Mouse (Mus musculus) CH12.LX (cell line): ENCODE measurements around the gene Fnbp1. TPM values are rescaled to one million over a fixed set of nuclear protein-coding genes. Genes with fewer than 3 reads are reported as not detected.

Experiments
- DNase-seq: peaks from one replicate; pipeline ENCODE4 v3.0.0-alpha.2; 2013; ENCODE audit errors: extremely low read depth
- H3K27ac ChIP-seq: 2 replicates; pipeline ENCODE4 v1.5.1; 2012; ENCODE audit warnings: low read depth, mild to moderate bottlenecking, control low read depth, moderate library complexity; ENCODE audit not compliant: insufficient read depth
- H3K27me3 ChIP-seq: replicated peaks from 2 replicates; pipeline ENCODE3; 2012; ENCODE audit warnings: inconsistent platforms
- H3K36me3 ChIP-seq, 2 experiments: replicated peaks in 1 of 2; 2 replicates each; pipeline versions ENCODE3 to v1.6.1; 2012; ENCODE audit warnings: inconsistent platforms in 1 of 2, low read length in 1 of 2, mild to moderate bottlenecking in 1 of 2, mixed read lengths in 1 of 2, moderate library complexity in 1 of 2; ENCODE audit not compliant: control insufficient read depth in 1 of 2, insufficient read depth in 1 of 2
- H3K4me1 ChIP-seq, 2 experiments: 2 replicates each; pipeline ENCODE4 v1.6.1; 2012; ENCODE audit warnings: inconsistent platforms in 1 of 2, moderate library complexity in 1 of 2; ENCODE audit not compliant: insufficient read depth in 2 of 2, control insufficient read depth in 1 of 2
- H3K4me2 ChIP-seq: 2 replicates; pipeline ENCODE4 v1.6.1; 2012; ENCODE audit warnings: low read depth, mild to moderate bottlenecking, control low read depth; ENCODE audit not compliant: poor library complexity, insufficient read depth, severe bottlenecking
- H3K4me3 ChIP-seq, 3 experiments: fragments of 150-350 bp in 1 of 3; sonication (generic) in 1 of 3; replicated peaks in 1 of 3; 2 replicates each; pipeline versions ENCODE3 to v1.5.1; 2011 to 2012; ENCODE audit warnings: low read depth in 2 of 3, low read length in 2 of 3, mild to moderate bottlenecking in 2 of 3, moderate library complexity in 2 of 3, control low read depth in 1 of 3, improper control_type of control experiment in 1 of 3, inconsistent platforms in 1 of 3, mixed read lengths in 1 of 3; ENCODE audit not compliant: poor library complexity in 1 of 3
- H3K79me2 ChIP-seq: replicated peaks from 2 replicates; pipeline ENCODE4 v1.6.1; 2012; ENCODE audit warnings: mild to moderate bottlenecking, moderate library complexity; ENCODE audit not compliant: control insufficient read depth, poor library complexity, insufficient read depth, severe bottlenecking; ENCODE audit errors: extremely low read depth
- H3K9ac ChIP-seq: 2 replicates; pipeline ENCODE4 v1.6.1; 2012; ENCODE audit warnings: low read depth, mild to moderate bottlenecking, control low read depth, moderate library complexity; ENCODE audit not compliant: insufficient read depth
- H3K9me3 ChIP-seq: replicated peaks from 2 replicates; pipeline ENCODE3; 2012; ENCODE audit warnings: low read length, inconsistent platforms, mixed read lengths
- CTCF ChIP-seq, 2 experiments: IDR thresholded peaks in 1 of 2; conservative IDR thresholded peaks in 1 of 2; 2 replicates each; pipeline ENCODE4 v1.5.1; 2011 to 2012; ENCODE audit warnings: low read depth in 2 of 2, low read length in 2 of 2, improper control_type of control experiment in 1 of 2, inconsistent platforms in 1 of 2, mild to moderate bottlenecking in 1 of 2, moderate library complexity in 1 of 2
- EP300 ChIP-seq: IDR thresholded peaks from 2 replicates; pipeline ENCODE4 v1.6.1; 2011; ENCODE audit warnings: low read length, improper control_type of control experiment
- ETS1 ChIP-seq: conservative IDR thresholded peaks from 2 replicates; pipeline ENCODE4 v1.6.1; 2012; ENCODE audit warnings: low read depth, mild to moderate bottlenecking, inconsistent platforms, low read length, improper control_type of control experiment, moderate library complexity
- GABPA ChIP-seq: IDR thresholded peaks from 2 replicates; pipeline ENCODE4 v1.6.1; 2012; ENCODE audit warnings: low read depth, low read length, improper control_type of control experiment, inconsistent platforms; ENCODE audit not compliant: insufficient replicate concordance
- MAX ChIP-seq: IDR thresholded peaks from 2 replicates; pipeline ENCODE4 v1.6.1; 2011; ENCODE audit warnings: low read length, improper control_type of control experiment
- MXI1 ChIP-seq: IDR thresholded peaks from 2 replicates; pipeline ENCODE4 v1.6.1; 2011; ENCODE audit warnings: mild to moderate bottlenecking, low read depth, low read length, improper control_type of control experiment
- MYC ChIP-seq: IDR thresholded peaks from 2 replicates; pipeline ENCODE4 v1.6.1; 2011; ENCODE audit warnings: low read depth, mild to moderate bottlenecking, improper control_type of control experiment, low read length
- RAD21 ChIP-seq: IDR thresholded peaks from 2 replicates; pipeline ENCODE4 v1.6.1; 2011; ENCODE audit warnings: low read depth, mild to moderate bottlenecking, low read length, improper control_type of control experiment, moderate library complexity
- SIN3A ChIP-seq: IDR thresholded peaks from 2 replicates; pipeline ENCODE4 v1.6.1; 2012; ENCODE audit warnings: low read length, improper control_type of control experiment, inconsistent platforms
- SMC3 ChIP-seq: IDR thresholded peaks from 2 replicates; pipeline ENCODE4 v1.6.1; 2011; ENCODE audit warnings: low read depth, low read length, improper control_type of control experiment
- TCF12 ChIP-seq: IDR thresholded peaks from 2 replicates; pipeline ENCODE4 v1.6.1; 2014; ENCODE audit warnings: low read depth, mild to moderate bottlenecking, inconsistent platforms, low read length, improper control_type of control experiment
- ZC3H11A ChIP-seq: IDR thresholded peaks from 2 replicates; pipeline ENCODE4 v1.6.1; 2012; ENCODE audit warnings: low read depth, mild to moderate bottlenecking, inconsistent platforms, low read length, improper control_type of control experiment
- dilution Hi-C: fragments of 300-500 bp; cut with MboI; formaldehyde crosslinking; loops from 2 replicates; pipeline ENCODE4 v1.14.3; 2020; ENCODE audit warnings: low sequenced_read_pairs; ENCODE audit not compliant: extremely low pct_unique_long_range_greater_than_20kb, extremely low pct_ligation_motif_present
- in situ Hi-C: fragments of 300-500 bp; cut with MboI; formaldehyde crosslinking; loops from 3 replicates; pipeline ENCODE4 v1.14.3; 2019; ENCODE audit warnings: low sequenced_read_pairs, low pct_ligation_motif_present, low pct_unique_long_range_greater_than_20kb, mixed read lengths
- polyA plus RNA-seq: library from polyadenylated mRNA; unstranded; fragments of >175 nt; gene quantifications from 2 replicates; pipeline ENCODE4 v1.2.1, GENCODE M21; 2012; ENCODE audit warnings: low read depth; ENCODE audit not compliant: insufficient read length
- total RNA-seq, 2 experiments: library from RNA; depleted of rRNA; stranded (reverse); fragments of 300-350 nt in 1 of 2; fragments of >200 nt in 1 of 2; gene quantifications; 2 replicates each; pipeline ENCODE4 v1.2.3; 2012 to 2014

Gene Fnbp1
- total and polyA plus RNA-seq, 3 experiments = 29.6 to 133 (median 50.5) TPM

DNA sequence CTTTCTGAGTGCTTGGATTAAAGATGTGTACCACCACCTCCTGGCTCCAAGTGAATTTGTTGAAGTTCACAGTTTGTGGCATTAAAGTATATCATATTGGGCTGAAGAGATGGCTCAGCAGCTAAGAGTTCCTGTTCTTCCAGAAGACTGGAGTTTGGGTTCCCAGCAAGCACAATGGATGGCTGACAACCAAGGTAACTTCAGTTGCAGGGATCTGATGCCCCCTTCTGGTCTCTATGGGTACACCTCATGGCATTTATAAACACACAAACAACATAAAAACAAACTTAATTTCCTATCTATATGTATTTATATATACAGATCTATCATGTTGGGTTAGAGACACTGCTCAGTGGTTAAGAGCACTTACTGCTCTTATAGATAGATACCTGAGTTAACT lies 9.0 kb upstream of the Fnbp1 start:
- in situ Hi-C loops = no loop called here
- no peak overlapping the region for H3K27ac ChIP-seq

GRCm38 (mm10) chr2:31147054-31147453 lies 5.2 kb upstream of the Fnbp1 start:
- no peak overlapping the region for H3K27ac ChIP-seq
- H3K79me2 ChIP-seq = no peaks in the 10 kb centered on the region; the same call in 1 of the 2 replicates
- TF ChIP-seq ZC3H11A = no peak
- in situ Hi-C loops = loop anchor here (10.0 kb wide), 1 partner anchor 122 kb away; no protein-coding TSS in a partner anchor
- peaks cover 3% of the 10 kb centered on the region for H3K9me3 ChIP-seq
- no peak overlapping the region for H3K4me2 ChIP-seq
- H3K9ac ChIP-seq = no peak overlapping the region
- no peaks in the 10 kb centered on the region for H3K27me3 ChIP-seq
- H3K4me3 ChIP-seq = no peak overlapping the region
- H3K4me1 ChIP-seq = peaks cover 3 to 51% of the 10 kb centered on the region in 2 experiments; a peak in 2 of 4 replicates
- H3K36me3 ChIP-seq = peaks cover 5 to 28% of the 10 kb centered on the region in 2 experiments
- dilution Hi-C loops = no loop called here
- no peak for DNase-seq

More for the DNA sequence above, 9.0 kb upstream of the Fnbp1 start:
- peaks cover 5 to 30% of the 10 kb centered on the region in 2 experiments for H3K36me3 ChIP-seq
- peaks cover 0 to 45% of the 10 kb centered on the region in 2 experiments; a peak in 2 of 4 replicates for H3K4me1 ChIP-seq
- DNase-seq = no peak
- peaks cover 32% of the 10 kb centered on the region for H3K79me2 ChIP-seq
- peak overlapping the region; percentile 92 for H3K4me2 ChIP-seq
- H3K9ac ChIP-seq = no peak overlapping the region
- H3K9me3 ChIP-seq = peaks cover 3% of the 10 kb centered on the region
- dilution Hi-C loops = no loop called here
- H3K27me3 ChIP-seq = no peaks in the 10 kb centered on the region
- no peak for TF ChIP-seq MYC
- peak; percentile 68 for TF ChIP-seq SMC3
- TF ChIP-seq CTCF (conservative IDR thresholded peaks at IDR 0.05 in 1 of 2, IDR thresholded peaks at IDR 0.05 in 1 of 2; ENCODE audit: low read depth in 2 of 2, low read length in 2 of 2) = peak; percentile 18 to 63; a peak in 2 of 4 replicates
- no peak for TF ChIP-seq SIN3A
- peak; percentile 36; the same call in 1 of the 2 replicates for TF ChIP-seq ZC3H11A
- peak; percentile 71 for TF ChIP-seq RAD21
- TF ChIP-seq TCF12 = no peak
- no peak overlapping the region for H3K4me3 ChIP-seq

DNA sequence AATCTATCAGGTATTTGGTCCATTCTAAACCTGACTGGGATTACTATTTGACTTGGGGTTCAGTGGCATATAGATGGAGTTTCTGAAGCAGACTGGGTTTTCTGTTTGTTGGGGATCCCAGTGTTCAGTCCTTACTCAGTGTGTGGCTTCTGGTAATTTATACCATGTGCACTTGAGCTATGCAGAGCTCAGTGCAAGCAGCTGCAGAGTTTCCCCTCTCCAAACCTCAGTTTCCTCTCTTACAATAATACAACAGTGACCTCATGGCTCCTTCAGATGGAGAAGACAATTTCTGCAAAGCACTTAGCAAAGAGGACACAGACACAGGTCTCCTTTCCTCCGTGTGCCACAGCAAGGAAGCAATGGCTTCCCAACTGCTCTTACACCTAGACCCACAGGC lies 3.1 kb upstream of the Fnbp1 start:
- in situ Hi-C loops = loop anchor here (10.0 kb wide), 1 partner anchor 120 kb away; no protein-coding TSS in a partner anchor
- peak; percentile 52 for DNase-seq
- dilution Hi-C loops = no loop called here
- Histone ChIP-seq H3K4me2 (no peak overlapping the region), H3K27ac (peak overlapping the region; percentile 11; the same call in 1 of the 2 replicates), H3K9ac (no peak overlapping the region), H3K27me3 (no peaks in the 10 kb centered on the region), H3K4me1 (peaks cover 3 to 45% of the 10 kb centered on the region in 2 experiments; a peak in 2 of 4 replicates), H3K4me3 (no peak overlapping the region)
- no peak; the same call in 1 of the 2 replicates for TF ChIP-seq MXI1
- peak; percentile 50; the same call in 1 of the 2 replicates for TF ChIP-seq ETS1
- TF ChIP-seq EP300 = peak; percentile 43; the same call in 1 of the 2 replicates
- peak; percentile 38; the same call in 1 of the 2 replicates for TF ChIP-seq MAX
- TF ChIP-seq MYC = peak; percentile 78
- TF ChIP-seq GABPA = no peak
- TF ChIP-seq, all 38 proteins: peak for 4
- Histone ChIP-seq H3K36me3 (peaks cover 5 to 21% of the 10 kb centered on the region in 2 experiments), H3K9me3 (no peaks in the 10 kb centered on the region), H3K79me2 (peaks cover 18% of the 10 kb centered on the region)
